Mouse (Mus musculus) T-helper 2 cell (primary cell): ENCODE data around the gene Tapt1.
"Not testable (repeated sequence)": the region's sequence is repeated elsewhere in the genome, so short reads cannot be mapped to it uniquely, and the experiment has no call there.

Experiments
- in situ Hi-C: fragments of 300-600 bp; cut with MboI, MseI; formaldehyde crosslinking; loops from one replicate; pipeline ENCODE4 v1.15.1; 2025; ENCODE audit warnings: high pct_unique_total_duplicates

The Tapt1 gene

GRCm38 (mm10) chr5:44226521-44227461, at the start of gene Tapt1:
Tapt1 (minus strand) TSS chr5:44226626.
- in situ Hi-C loops = no loop called here

- in situ Hi-C loops = loop anchor here (10.0 kb wide), 1 partner anchor 97 kb away; no protein-coding TSS in a partner anchor
Measured at GRCm38 (mm10) chr5:44271564-44271963, 45.1 kb upstream of the Tapt1 start.

- in situ Hi-C loops = not testable (repeated sequence)
Measured at GRCm38 (mm10) chr5:44268524-44268923, 42.1 kb upstream of the Tapt1 start.

GRCm38 (mm10) chr5:44261691-44262090, 35.3 kb upstream of the Tapt1 start:
- in situ Hi-C loops = no loop called here

- in situ Hi-C loops = no loop called here
Measured at GRCm38 (mm10) chr5:44261172-44261571, 34.7 kb upstream of the Tapt1 start.

- in situ Hi-C loops = no loop called here
Measured at GRCm38 (mm10) chr5:44259678-44260077, 33.3 kb upstream of the Tapt1 start.

- in situ Hi-C loops = no loop called here
Measured at GRCm38 (mm10) chr5:44258163-44258562, 31.7 kb upstream of the Tapt1 start.

- in situ Hi-C loops = no loop called here
Measured at GRCm38 (mm10) chr5:44257401-44257800, 31.0 kb upstream of the Tapt1 start.

GRCm38 (mm10) chr5:44256512-44256911, 30.1 kb upstream of the Tapt1 start:
- in situ Hi-C loops = no loop called here

GRCm38 (mm10) chr5:44255756-44256398, 29.5 kb upstream of the Tapt1 start:
- in situ Hi-C loops = no loop called here

GRCm38 (mm10) chr5:44253449-44253848, 27.0 kb upstream of the Tapt1 start:
- in situ Hi-C loops = no loop called here

GRCm38 (mm10) chr5:44252395-44252794, 26.0 kb upstream of the Tapt1 start:
- in situ Hi-C loops = no loop called here

GRCm38 (mm10) chr5:44250211-44250955, 24.0 kb upstream of the Tapt1 start:
- in situ Hi-C loops = no loop called here

- in situ Hi-C loops = no loop called here
Measured at GRCm38 (mm10) chr5:44249363-44249762, 22.9 kb upstream of the Tapt1 start.

- in situ Hi-C loops = no loop called here
Measured at GRCm38 (mm10) chr5:44246493-44247217, 20.2 kb upstream of the Tapt1 start.

GRCm38 (mm10) chr5:44244894-44245423, 18.5 kb upstream of the Tapt1 start:
- in situ Hi-C loops = no loop called here

GRCm38 (mm10) chr5:44242828-44243227, 16.4 kb upstream of the Tapt1 start:
- in situ Hi-C loops = no loop called here

GRCm38 (mm10) chr5:44241726-44242125, 15.3 kb upstream of the Tapt1 start:
- in situ Hi-C loops = no loop called here

GRCm38 (mm10) chr5:44239187-44240136, 13.0 kb upstream of the Tapt1 start:
- in situ Hi-C loops = no loop called here

- in situ Hi-C loops = no loop called here
Measured at GRCm38 (mm10) chr5:44238201-44238600, 11.8 kb upstream of the Tapt1 start.
